Mouse (Mus musculus): ENCODE measurements around the gene Smpx. TPM values are rescaled to one million over a fixed set of nuclear protein-coding genes. Genes with fewer than 3 reads are reported as not detected.

Gene Smpx
- total and polyA plus RNA-seq, 3 experiments = not detected

GRCm38 (mm10) chrX:157731658-157732314 is 33.1 kb downstream of the Smpx start:
- DNase-seq (ENCODE audit: low read depth, low spot score) = peak; percentile 90
- no peak overlapping the region for H3K27ac ChIP-seq (ENCODE audit: control insufficient read depth, low read depth, low read length)
- H3K9ac ChIP-seq (ENCODE audit: control insufficient read depth, low read depth, low read length, poor library complexity, severe bottlenecking) = peak overlapping the region; percentile 64
- H3K27me3 ChIP-seq (ENCODE audit: control insufficient read depth in 1 of 2, insufficient read depth in 2 of 2, low read length in 2 of 2) = peaks cover 0 to 1% of the 10 kb centered on the region in 2 experiments; a peak in 3 of 4 replicates
- no peaks in the 10 kb centered on the region for H3K9me3 ChIP-seq (replicated peaks; ENCODE audit: insufficient read depth, low read length)
- peaks cover 0 to 7% of the 10 kb centered on the region in 2 experiments; a peak in 1 of 4 replicates for H3K4me1 ChIP-seq (ENCODE audit: control insufficient read depth in 1 of 2, insufficient read depth in 2 of 2, low read length in 2 of 2)
- H3K36me3 ChIP-seq (ENCODE audit: control insufficient read depth in 1 of 2, insufficient read depth in 2 of 2, low read length in 2 of 2) = no peaks in the 10 kb centered on the region
- H3K4me3 ChIP-seq (ENCODE audit: control insufficient read depth in 1 of 2, insufficient read depth in 1 of 2, low read depth in 2 of 2, low read length in 2 of 2) = peak overlapping the region; percentile 55 to 76
- H3K79me2 ChIP-seq (ENCODE audit: control insufficient read depth, insufficient read depth, low read length, poor library complexity) = no peaks in the 10 kb centered on the region
- TF ChIP-seq MAX (IDR thresholded peaks at IDR 0.05; ENCODE audit: low read length) = no peak
- no peak for TF ChIP-seq POLR2A (IDR thresholded peaks at IDR 0.05; ENCODE audit: control insufficient read depth in 1 of 2, insufficient read depth in 1 of 2, low read depth in 1 of 2, low read length in 2 of 2, poor library complexity in 1 of 2)
- no peak for TF ChIP-seq BHLHE40 (IDR thresholded peaks at IDR 0.05; ENCODE audit: borderline replicate concordance, low read depth, low read length)
- no peak for TF ChIP-seq KAT2A (conservative IDR thresholded peaks at IDR 0.05; ENCODE audit: low read depth, low read length)
- TF ChIP-seq TBP (IDR thresholded peaks at IDR 0.05; ENCODE audit: low read depth, low read length) = no peak
- TF ChIP-seq ZNF384 (IDR thresholded peaks at IDR 0.05; ENCODE audit: low read depth, low read length) = 0 out of 2 replicates have a peak, but pooled peaks have one; percentile 32
- TF ChIP-seq ZC3H11A (IDR thresholded peaks at IDR 0.05; ENCODE audit: low read depth, low read length) = peak; percentile 69
- peak; percentile 78 for TF ChIP-seq SMC3 (IDR thresholded peaks at IDR 0.05; ENCODE audit: low read depth, low read length)
- peak; percentile 87 for TF ChIP-seq RAD21 (IDR thresholded peaks at IDR 0.05; ENCODE audit: low read depth, low read length)
- TF ChIP-seq CTCF (IDR thresholded peaks at IDR 0.05 in 2 of 3, conservative IDR thresholded peaks at IDR 0.05 in 1 of 3; ENCODE audit: control insufficient read depth in 1 of 3, insufficient read depth in 1 of 3, low read depth in 2 of 3, low read length in 3 of 3, poor library complexity in 1 of 3, severe bottlenecking in 1 of 3) = peak; percentile 71 to 92 (median 74)
- no peak for TF ChIP-seq RCOR1 (IDR thresholded peaks at IDR 0.05; ENCODE audit: low read depth, low read length)
- TF ChIP-seq E2F4 (IDR thresholded peaks at IDR 0.05; ENCODE audit: borderline replicate concordance, low read depth, low read length) = no peak

GRCm38 (mm10) chrX:157732346-157732745 is 33.6 kb downstream of the Smpx start:
- peak; percentile 17 for DNase-seq (ENCODE audit: low read depth, low spot score)
- no peaks in the 10 kb centered on the region for H3K36me3 ChIP-seq (ENCODE audit: control insufficient read depth in 1 of 2, insufficient read depth in 2 of 2, low read length in 2 of 2)
- H3K4me3 ChIP-seq (ENCODE audit: control insufficient read depth in 1 of 2, insufficient read depth in 1 of 2, low read depth in 2 of 2, low read length in 2 of 2) = peak overlapping the region; percentile 55 to 76
- peaks cover 0 to 7% of the 10 kb centered on the region in 2 experiments; a peak in 1 of 4 replicates for H3K4me1 ChIP-seq (ENCODE audit: control insufficient read depth in 1 of 2, insufficient read depth in 2 of 2, low read length in 2 of 2)
- TF ChIP-seq GATA1 (IDR thresholded peaks at IDR 0.05; ENCODE audit: low read depth, low read length) (no peak), ZNF384 (IDR thresholded peaks at IDR 0.05; ENCODE audit: low read depth, low read length) (no peak), MYB (IDR thresholded peaks at IDR 0.05; ENCODE audit: low read depth, low read length) (no peak), USF2 (IDR thresholded peaks at IDR 0.05; ENCODE audit: borderline replicate concordance in 1 of 2, insufficient read depth in 1 of 2, low read depth in 1 of 2, low read length in 2 of 2) (no peak), EP300 (IDR thresholded peaks at IDR 0.05; ENCODE audit: low read depth in 1 of 2, low read length in 2 of 2) (no peak)
- no peaks in the 10 kb centered on the region for H3K9me3 ChIP-seq (replicated peaks; ENCODE audit: insufficient read depth, low read length)
- H3K27me3 ChIP-seq (ENCODE audit: control insufficient read depth in 1 of 2, insufficient read depth in 2 of 2, low read length in 2 of 2) = peaks cover 0 to 1% of the 10 kb centered on the region in 2 experiments; a peak in 2 of 4 replicates
- no peak overlapping the region for H3K27ac ChIP-seq (ENCODE audit: control insufficient read depth, low read depth, low read length)
- H3K79me2 ChIP-seq (ENCODE audit: control insufficient read depth, insufficient read depth, low read length, poor library complexity) = no peaks in the 10 kb centered on the region
- peak overlapping the region; percentile 64 for H3K9ac ChIP-seq (ENCODE audit: control insufficient read depth, low read depth, low read length, poor library complexity, severe bottlenecking)

Data from MEL (cell line).